Mouse (Mus musculus): ENCODE measurements at regions not wholly inside any gene's neighbourhood (a gene's known extent, or its start where the extent isn't known, plus 50 kb on each side); places are given as distances from the start of the nearest gene placed in this dataset.

DNA sequence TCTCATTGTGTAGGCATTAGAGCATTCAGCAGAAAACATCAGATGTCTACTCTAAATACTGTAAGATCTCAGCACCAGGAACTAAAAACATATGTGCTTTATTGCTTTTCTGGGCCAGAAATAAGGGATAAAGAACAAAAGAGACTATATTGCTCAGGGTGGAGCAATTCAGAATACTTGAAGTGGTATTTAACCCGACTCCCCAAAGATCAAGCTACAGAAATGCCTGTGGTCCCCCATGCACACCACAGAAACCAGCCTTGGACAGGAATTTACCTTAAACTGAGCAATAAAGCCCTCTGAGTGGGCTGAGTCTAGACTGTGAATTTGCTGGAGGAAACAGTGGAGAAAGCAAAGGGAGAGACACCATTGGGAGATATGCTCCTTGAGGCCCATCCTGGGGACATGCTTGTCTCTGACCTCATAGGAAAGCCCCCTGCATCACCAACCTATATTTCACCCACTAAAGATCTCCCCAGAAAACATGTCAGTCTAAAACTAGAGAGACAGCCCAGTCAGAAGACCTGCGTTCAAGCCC is 197.3 kb upstream of the 4930412O13Rik start:
- no peak for DNase-seq (ENCODE audit: low read depth, low spot score)

DNA sequence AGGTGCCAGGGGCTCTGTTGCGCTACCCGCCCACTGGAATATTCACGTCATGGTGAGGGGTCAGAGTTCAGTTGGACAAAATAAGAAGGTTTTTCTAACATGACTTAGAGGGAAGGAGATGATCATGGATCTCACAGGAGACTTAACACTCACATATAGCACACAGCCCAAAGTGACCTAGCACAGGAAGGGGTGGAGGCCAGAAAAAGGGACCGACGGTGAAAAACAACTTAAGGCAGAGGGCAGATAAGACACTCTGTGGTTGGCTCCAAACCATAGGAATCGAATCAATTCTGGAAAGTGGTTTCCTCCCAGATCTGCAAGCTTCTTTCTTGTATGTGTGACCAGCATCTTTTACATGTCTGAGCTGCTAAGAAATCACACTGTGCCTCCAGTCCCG is 192.9 kb upstream of the 4930412O13Rik start:
- DNase-seq (ENCODE audit: low read depth, low spot score) = no peak

DNA sequence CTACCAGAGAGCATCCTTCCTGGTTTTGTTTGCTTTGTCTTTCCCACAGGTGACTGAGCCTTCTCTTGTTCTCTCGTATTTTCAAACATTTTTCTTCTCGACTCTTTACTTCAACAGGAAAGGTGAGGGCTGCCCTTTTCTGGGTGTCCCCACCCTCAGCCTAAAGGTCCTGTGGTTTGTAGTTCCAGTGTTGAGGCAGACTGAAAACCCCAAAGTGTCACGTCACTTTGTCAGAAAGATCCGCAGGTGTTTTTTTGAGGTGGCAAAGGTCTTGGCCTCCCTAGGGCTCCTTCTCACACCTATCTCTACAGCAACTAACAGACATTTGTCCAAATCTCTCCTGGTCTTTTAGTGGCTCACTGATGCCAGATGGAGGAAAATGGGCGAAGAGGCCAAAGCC is 191.5 kb upstream of the 4930412O13Rik start:
- DNase-seq (ENCODE audit: low read depth, low spot score) = no peak

DNA sequence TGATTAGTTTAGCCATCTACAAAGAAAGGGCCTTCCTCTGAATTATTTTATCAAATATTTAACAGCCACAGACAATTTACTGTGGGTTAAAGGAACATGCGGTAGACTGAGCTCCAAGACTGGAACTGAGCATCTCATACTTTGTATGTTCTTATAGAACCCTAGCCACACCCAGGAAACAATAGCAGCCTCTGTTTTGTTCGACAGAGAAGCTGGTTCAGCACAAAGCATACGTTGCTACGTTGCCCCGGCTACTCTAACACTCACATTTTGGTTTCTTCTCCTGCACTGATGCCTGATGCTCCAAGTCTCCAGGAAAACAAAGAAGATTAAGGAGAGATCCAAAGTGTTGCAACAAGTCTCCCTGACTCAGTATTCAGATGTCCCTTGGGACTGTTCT is 189.5 kb upstream of the 4930412O13Rik start:
- no peak for DNase-seq (ENCODE audit: low read depth, low spot score)

DNA sequence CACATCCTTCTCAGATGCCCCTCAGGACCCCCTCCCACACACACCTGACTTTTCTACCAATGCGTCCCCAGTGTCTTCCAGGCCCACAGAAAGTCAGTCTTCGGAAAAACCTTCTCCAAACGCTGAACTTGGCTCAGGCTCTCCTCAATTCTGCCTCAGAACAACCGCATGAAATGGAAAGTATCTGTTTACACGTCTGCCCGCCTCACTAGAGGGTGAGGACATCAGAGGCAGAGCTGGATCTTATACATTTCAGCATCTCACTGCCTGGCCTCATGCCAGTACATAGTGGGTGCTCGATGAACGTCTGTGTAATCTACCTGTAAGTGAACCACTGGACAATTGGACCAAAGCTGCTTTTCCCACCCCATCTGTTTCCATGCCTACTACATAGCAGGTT is 189.1 kb upstream of the 4930412O13Rik start:
- DNase-seq (ENCODE audit: low read depth, low spot score) = no peak

DNA sequence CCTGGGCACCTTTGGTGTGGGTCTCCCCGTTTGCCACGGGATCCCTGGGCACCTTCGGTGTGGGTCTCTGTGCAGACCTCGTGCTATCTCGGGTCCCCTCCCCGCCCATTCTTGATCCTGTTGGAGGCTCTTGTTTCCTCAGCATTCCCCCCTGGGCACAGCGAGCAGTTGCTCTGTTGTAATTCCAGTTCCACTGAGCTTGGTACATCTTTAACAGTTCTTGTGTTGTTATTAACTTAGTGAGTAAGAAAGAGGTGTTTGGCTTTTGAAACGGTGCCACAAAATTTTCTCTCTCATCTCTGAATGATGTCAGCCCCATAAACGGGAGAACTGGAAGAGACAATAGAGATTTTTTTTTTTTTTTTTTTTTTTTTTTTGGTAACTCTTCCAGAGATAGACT is 187.7 kb upstream of the 4930412O13Rik start:
- DNase-seq (ENCODE audit: low read depth, low spot score) = no peak

DNA sequence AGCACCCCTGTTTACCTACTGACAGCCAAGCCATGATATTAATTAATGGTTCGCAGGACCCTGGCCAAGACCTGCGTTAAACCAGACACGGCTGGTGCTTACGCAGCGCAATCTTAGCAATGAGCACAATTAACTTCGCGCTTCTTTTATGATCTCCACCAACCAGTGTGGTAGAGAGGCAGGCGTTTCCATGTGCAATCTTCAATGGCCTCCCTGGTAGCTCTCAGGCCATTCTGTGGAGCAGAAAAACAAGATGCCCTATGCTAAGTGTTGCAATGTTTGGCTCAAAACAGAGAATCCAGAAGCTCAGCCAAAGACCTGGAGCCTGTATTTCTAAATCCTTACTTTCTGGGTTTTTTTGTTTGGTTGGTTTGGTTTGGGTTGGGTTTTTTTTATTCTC is 186.9 kb upstream of the 4930412O13Rik start:
- no peak for DNase-seq (ENCODE audit: low read depth, low spot score)

DNA sequence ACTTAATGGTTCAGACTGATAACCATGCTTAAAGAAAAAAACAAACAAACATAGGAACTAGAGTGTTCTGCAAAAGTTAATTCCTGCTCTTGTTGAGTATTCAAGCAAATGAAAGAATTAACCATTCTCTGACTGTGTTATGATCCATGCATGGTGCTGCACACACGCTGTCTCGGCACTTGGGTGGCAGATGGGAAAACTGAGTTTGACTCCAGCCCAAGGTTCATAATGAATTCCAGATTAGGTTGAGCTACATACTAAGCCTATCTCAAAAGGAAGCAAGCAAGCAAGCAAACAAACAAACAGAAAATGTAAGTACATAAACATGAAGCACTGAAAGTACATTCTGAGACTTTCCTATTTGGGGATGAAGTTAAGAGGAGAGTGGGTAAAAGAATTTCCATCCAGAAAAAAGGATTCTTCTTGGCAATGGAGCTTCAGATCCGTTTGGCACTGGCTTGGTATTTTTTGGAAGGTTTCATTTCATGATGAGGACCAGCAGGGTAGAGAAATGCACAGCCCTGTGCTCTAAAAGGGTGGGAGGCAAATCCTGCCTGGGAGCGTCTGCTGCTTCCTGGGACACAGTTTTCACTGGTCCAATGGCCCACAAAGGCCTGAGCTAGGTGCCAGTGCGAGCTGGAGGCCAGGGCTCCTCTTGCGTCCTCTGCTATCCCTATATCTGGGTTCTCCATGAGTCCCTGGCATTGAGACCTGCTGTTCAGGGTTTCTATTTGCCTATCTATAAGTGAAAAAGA is 183.3 kb upstream of the 4930412O13Rik start:
- DNase-seq (ENCODE audit: low read depth, low spot score) = no peak

DNA sequence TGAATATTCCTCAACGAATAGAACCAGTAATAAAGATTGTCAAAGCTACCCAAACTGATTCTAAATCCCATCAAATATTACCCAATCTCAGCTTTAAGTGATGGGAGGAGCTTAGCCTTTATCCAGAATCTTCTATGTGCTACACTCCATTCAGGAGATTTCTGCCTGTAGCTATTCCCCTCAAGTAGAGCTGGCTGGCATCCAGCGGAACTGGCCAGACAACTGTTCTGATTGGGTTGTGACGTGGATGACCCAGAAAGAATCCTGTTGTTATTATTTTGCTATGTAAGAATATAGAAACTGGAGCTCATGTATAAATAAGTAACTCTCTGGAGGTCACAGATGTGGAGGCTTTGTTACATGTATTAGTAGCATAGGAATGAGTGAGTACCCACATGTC is 176.8 kb upstream of the 4930412O13Rik start:
- no peak for DNase-seq (ENCODE audit: low read depth, low spot score)

DNA sequence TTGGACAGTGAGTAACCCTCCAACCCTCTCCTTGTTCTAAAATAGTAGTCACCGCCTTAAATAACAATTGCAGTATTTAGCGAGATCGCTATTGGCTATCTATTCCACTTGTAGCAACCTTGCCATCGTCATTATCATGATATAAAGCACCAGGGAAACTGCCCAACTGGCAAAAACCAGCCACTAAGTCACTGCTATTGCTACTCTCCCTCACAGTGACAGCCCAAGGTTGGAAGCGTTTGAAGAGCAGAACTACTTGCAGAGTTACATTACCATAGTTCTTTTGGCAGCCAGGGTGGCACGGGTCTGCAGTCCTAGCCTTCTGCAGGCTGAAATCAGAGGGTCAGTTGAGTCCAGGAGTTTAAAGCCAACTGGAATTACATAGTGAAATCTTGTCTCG is 171.6 kb upstream of the 4930412O13Rik start:
- DNase-seq (ENCODE audit: low read depth, low spot score) = no peak

DNA sequence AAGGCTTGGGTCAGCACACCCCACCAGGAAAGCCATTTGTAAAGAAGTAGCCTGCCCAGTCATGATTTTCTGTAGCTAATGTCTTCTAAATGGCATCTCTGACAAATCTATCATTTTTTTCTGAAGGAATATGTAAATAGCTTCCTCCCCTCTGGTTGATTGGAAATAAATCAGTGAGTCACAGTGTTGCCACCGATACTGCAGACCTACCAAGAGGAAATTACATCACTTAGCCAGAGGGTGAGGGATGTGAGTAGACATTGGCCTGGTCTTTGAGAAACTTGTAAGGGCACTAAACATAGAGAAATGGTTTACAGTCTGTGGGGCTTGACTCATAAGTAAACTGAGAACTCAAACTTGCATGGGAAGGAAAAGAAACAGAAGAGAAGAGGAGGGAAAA is 163.1 kb upstream of the 4930412O13Rik start:
- no peak for DNase-seq (ENCODE audit: low read depth, low spot score)

DNA sequence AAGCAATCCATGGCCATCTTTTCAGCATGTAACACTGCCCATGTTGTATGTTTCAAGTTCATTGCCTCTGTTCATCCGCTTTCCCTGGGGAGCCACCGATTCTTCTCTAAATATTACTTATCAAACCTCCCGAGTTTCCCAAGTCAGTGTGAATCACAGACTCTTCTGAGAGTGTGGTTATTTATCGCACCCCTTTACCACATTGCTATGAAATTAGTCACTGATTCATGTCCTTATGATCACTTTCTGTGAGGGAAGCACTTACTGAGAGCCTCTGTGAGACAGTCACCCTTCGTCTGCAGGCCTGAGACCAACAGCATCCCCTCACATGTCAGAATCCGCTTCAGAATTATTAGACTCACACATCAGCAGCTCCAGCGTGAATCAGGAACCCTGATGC is 147.8 kb upstream of the 4930412O13Rik start:
- no peak for DNase-seq (ENCODE audit: low read depth, low spot score)

DNA sequence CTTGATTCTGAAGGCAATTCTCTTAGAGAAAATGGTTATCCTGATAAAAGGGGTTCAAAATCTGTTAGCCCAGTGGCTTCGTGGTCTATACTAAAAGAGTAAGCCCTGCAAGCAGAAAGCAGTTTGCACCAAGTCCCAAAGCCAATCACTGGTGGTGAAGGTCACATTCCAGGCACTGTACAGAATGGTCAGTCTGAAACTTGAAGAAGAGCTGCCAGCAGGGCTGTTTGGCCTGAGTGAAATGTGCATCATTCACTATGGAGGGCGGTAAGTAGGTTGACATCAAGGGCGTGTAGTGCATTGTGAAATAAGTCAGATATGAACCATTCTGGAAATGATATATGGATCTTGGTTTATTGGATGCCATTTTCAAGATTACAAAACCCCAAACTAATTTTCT is 136.9 kb upstream of the 4930412O13Rik start:
- DNase-seq (ENCODE audit: low read depth, low spot score) = no peak

DNA sequence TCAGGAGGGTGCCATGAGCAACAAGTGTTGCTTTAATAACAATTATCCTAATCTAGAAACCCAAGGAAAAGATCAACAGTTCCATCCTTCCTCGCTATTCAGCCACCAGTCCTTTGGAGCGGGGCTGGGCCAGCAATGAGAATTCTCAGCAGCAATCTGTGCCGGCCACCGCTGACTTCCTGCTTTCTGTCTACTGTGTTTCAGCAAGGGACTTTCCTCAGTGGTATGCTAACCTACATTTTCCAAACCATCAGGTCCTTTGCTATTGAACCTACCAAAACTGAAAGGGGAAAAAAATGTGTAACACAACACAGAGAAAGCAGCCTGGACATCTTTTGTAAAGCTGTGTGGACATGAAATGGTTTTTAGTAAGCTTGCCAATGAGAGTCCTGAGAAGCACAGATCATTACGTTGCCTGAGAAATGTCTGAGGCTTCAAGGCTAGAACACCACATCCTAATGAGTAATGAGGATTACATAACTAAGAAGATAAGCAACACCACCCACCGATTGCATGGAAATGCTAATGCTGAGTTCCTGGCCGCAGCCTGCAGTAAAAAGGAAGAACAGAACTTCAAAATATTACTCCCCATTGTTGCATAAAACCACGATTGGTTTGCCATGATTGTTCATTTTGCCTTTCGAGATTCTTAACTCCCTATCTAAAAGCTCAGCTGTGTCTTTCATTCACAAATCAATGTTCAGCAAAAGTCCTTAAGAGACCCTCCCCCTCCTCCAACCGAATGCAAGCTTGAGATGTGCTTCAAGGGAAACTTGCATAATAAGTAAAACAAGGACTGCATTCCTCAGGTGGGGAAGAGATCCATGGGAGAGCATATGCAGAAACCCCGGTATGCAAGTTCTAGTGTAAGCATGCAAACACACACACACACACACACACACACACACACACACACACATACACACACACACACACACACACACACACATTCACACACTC is 130.9 kb upstream of the 4930412O13Rik start:
- DNase-seq (ENCODE audit: low read depth, low spot score) = peak; percentile 80

DNA sequence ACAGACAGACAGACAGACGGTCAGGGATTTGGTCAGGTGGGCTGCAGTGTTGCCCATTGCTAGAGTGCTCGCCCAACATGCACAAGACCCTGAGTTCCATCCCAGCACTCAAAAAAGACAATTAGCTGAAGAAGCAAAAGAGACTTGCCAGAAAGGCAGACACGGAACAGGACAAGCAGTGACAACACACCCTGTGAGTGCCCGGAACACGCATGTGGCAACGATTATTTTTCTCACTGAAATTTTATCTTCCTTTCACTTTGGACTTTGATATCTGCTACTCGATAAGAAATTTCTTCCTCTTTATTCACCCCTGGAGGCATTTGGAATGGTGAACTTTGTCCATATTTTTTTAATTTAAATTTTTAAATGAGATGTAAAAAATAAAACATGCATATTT is 127.4 kb upstream of the 4930412O13Rik start:
- no peak for DNase-seq (ENCODE audit: low read depth, low spot score)

DNA sequence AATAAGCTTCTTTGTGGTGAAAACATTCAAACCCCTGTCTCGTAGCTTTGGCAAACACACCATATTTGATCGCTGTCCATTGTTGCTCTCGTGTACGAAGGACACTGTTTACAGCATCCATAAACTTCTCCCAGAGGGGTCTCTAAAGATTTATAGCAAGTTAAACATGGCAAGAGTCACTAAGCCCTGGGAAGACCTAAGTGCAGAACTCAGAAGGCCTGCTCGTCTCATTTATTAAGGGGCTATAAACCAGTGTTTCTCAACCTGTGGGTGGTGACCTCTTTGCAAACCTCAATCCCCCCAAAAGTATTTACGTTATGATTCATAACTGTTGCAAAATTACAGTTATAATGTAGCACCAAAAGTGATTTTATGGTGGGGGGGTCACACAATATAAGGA is 126.9 kb upstream of the 4930412O13Rik start:
- no peak for DNase-seq (ENCODE audit: low read depth, low spot score)

DNA sequence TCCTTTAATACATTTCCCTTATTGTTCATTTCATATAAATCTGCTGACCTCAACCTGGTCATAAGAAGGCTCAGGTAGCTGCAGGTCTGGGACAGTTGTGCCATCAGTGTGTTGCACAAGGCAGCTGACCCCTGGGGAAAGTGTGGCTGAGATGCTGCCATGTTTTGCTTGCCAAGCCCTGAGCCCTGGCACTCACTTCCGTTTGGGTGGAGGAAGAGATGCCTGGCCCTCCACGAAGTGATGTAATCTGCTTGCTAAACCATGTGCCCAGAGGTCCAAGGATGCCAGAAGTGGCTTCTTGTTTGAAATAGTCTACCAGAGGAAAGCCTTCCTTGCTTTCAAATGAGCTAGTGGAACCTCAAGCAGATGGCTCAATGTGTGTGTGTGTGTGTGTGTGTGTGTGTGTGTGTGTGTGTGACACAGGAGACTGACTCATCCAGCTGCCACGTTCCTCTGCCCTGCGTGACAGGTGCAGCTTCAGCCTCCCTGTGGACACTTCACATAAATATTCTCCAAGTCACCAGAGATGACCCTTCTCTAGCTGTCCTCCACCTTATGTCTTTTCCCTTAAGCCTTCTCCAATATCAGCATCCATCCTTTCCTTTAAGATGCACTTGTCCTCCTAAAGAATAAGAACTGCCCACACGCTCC is 123.2 kb upstream of the 4930412O13Rik start:
- DNase-seq (ENCODE audit: low read depth, low spot score) = no peak

DNA sequence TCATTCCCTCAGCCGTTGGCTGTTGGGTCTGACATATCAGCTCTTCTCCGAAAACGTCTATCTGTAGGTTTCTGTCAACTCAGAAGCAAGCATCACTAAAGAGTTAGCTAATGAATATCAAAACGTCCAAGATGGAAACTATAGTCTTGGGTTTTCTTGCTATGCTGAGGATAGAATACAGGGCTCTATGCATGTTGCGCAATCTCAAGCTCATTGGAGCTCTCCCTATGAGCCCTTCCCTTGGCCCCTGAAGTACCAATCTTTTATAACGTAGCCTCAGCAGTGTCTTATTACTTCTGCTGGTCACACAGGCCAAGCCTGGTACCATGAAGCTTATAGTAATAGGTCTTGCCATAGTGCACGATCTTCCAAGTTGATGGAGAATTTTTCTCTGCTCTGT is 122.1 kb upstream of the 4930412O13Rik start:
- no peak for DNase-seq (ENCODE audit: low read depth, low spot score)

DNA sequence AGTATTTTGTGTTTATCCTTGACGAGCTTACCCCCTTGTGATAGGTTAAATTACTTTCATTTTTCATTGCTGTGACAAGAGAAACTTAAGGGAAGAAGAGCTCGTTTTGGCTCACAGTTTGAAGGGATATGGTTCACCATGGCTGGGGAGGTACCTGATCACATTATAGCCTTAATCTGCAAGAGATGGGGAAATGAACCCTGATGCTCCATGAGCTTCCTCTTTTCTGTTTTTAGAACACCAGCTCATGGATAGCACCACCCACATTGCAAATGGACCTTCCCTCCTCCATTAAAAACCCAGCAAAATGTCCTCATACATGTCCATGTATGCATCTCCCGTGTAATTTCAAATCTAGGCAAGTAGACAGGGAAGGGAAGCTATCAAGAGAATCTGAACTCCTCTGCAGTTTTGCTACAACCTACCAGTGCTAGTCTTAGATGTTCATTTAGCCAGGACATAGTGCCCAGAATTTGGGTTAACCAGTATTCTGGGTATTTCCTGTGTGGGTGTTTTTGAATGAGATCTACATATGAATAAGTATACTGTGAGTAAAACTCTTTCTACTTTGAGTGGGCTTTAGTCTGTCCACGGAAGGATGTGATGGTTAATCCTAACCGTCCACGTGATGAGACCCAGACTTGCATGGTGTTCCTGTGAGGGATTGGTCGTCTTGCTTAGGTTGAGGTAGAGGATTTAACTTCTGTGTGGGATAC is 121.5 kb upstream of the 4930412O13Rik start:
- no peak for DNase-seq (ENCODE audit: low read depth, low spot score)

DNA sequence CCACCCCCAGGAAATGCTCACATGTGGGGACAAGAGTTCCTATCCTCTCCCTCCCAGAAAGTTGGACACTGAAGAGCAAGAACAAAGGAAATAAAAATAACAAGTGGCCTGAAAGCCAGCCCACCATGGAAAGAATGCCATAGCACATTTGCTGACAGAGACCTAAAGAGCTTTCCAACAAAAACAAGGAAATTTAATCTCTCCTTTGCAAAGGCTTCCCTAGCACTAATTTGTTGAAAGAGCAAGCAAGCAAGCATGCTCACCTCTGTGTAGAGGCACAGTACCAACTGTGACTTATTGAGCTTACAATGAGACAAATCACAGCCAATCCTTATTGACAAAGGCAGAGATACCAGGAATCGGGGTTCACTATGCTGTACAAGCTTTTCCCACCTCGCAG is 100.9 kb upstream of the 4930412O13Rik start:
- DNase-seq (ENCODE audit: low read depth, low spot score) = no peak

DNA sequence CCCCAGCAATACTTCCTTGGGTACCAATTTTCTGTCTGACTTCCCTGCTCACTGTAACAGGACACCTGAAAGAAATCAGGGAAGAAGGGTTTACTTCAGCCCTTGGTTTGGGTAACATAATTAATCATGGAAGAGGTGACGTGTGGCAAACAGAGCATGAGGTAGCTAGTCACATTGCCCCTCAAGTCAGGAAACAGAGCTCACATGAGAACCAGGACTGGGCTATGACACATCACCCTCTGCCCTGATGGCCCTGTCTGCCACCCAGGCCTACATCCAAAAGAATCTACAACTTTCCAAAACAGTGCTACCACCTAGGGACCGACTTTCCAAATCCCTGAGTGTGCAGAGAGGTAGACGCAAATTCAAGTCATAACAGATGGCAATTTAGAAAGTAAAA is 98.4 kb upstream of the 4930412O13Rik start:
- DNase-seq (ENCODE audit: low read depth, low spot score) = no peak
